Mouse (Mus musculus) midbrain, embryonic 14.5 days (tissue): ENCODE measurements at regions not wholly inside any gene's neighbourhood (a gene's known extent, or its start where the extent isn't known, plus 50 kb on each side); places are given as distances from the start of the nearest gene placed in this dataset.

Experiments
- ATAC-seq: fragments of 200-750 bp; cut with Nextera tagmentation; 2 replicates; pipeline ENCODE4 v1.8.0; 2017; ENCODE audit warnings: moderate number of reproducible peaks, moderate library complexity; ENCODE audit not compliant: low FRiP score, low TSS enrichment
- DNase-seq: peaks from one replicate; pipeline ENCODE4 v3.0.0-alpha.2; 2015
- H3K27ac ChIP-seq: fragments of 300-500 bp; sonication (generic); replicated peaks from 2 replicates; pipeline ENCODE4 v1.5.1; 2014; ENCODE audit warnings: mild to moderate bottlenecking, low read depth, low read length, moderate library complexity
- H3K27me3 ChIP-seq: fragments of 300-500 bp; sonication (generic); 2 replicates; pipeline ENCODE4 v1.6.1; 2014; ENCODE audit warnings: low read length, control low read depth, mixed read lengths; ENCODE audit not compliant: control insufficient read depth, insufficient read depth
- H3K36me3 ChIP-seq: fragments of 300-500 bp; sonication (generic); 2 replicates; pipeline ENCODE4 v1.6.1; 2014; ENCODE audit warnings: low read length, control low read depth; ENCODE audit not compliant: control insufficient read depth, insufficient read depth
- H3K4me1 ChIP-seq: fragments of 300-500 bp; sonication (generic); 2 replicates; pipeline ENCODE4 v1.6.1; 2014; ENCODE audit warnings: mild to moderate bottlenecking, antibody characterized with exemption, low read length, control low read depth; ENCODE audit not compliant: control insufficient read depth, insufficient read depth
- H3K4me2 ChIP-seq: fragments of 300-500 bp; sonication (generic); 2 replicates; pipeline ENCODE4 v1.6.1; 2014; ENCODE audit warnings: mild to moderate bottlenecking, low read length, moderate library complexity
- H3K4me3 ChIP-seq: fragments of 300-500 bp; sonication (generic); replicated peaks from 2 replicates; pipeline ENCODE4 v1.5.1; 2014; ENCODE audit warnings: low read depth, low read length
- H3K9ac ChIP-seq: fragments of 300-500 bp; sonication (generic); replicated peaks from 2 replicates; pipeline ENCODE4 v1.6.1; 2014; ENCODE audit warnings: mild to moderate bottlenecking, low read length, moderate library complexity
- H3K9me3 ChIP-seq: fragments of 300-500 bp; sonication (generic); 2 replicates; pipeline ENCODE4 v1.6.1; 2016; ENCODE audit warnings: low read length, control low read depth, mixed read lengths; ENCODE audit not compliant: control insufficient read depth
- WGBS: fragments of 180-500 bp; shearing (Covaris S2); extraction: QIAGEN DNeasy Blood & Tissue Kit; methylation state at CpG from one replicate; pipeline ENCODE4 v1.1.7; 2014; 5-methylcytosine and 5-hydroxymethylcytosine counted together

GRCm38 (mm10) chr13:28856472-28856871 lies 97.0 kb downstream of the Sox4 start:
- Histone ChIP-seq H3K9me3 (0 out of 2 replicates have a peak, but pooled peaks cover 6% of the 10 kb centered on the region), H3K27me3 (no peaks in the 10 kb centered on the region), H3K4me2 (no peak overlapping the region), H3K9ac (no peak overlapping the region), H3K36me3 (no peaks in the 10 kb centered on the region), H3K4me1 (0 out of 2 replicates have a peak, but pooled peaks cover 5% of the 10 kb centered on the region), H3K27ac (no peak overlapping the region), H3K4me3 (no peak overlapping the region)
- DNase-seq: no peak
- ATAC-seq: no peak
- 89% methylated on average over 4 of the region's 4 CpGs for WGBS

- H3K4me3 ChIP-seq: no peak overlapping the region
- no peaks in the 10 kb centered on the region for H3K4me1 ChIP-seq
- no peak overlapping the region for H3K9ac ChIP-seq
- H3K27ac ChIP-seq: no peak overlapping the region
- H3K27me3 ChIP-seq: no peaks in the 10 kb centered on the region
- H3K9me3 ChIP-seq: 0 out of 2 replicates have a peak, but pooled peaks cover 6% of the 10 kb centered on the region
- ATAC-seq: no peak
- no peaks in the 10 kb centered on the region for H3K36me3 ChIP-seq
- H3K4me2 ChIP-seq: no peak overlapping the region
- no peak for DNase-seq
- 85% methylated on average over 9 of the region's 9 CpGs for WGBS
Measured at GRCm38 (mm10) chr13:28854247-28854646, 99.3 kb downstream of the Sox4 start.

GRCm38 (mm10) chr13:28848305-28848704 lies 105.2 kb downstream of the Sox4 start:
- Histone ChIP-seq H3K9me3 (0 out of 2 replicates have a peak, but pooled peaks cover 6% of the 10 kb centered on the region), H3K27ac (no peak overlapping the region), H3K36me3 (no peaks in the 10 kb centered on the region), H3K4me1 (peaks cover 9% of the 10 kb centered on the region), H3K4me2 (no peak overlapping the region), H3K4me3 (no peak overlapping the region), H3K27me3 (no peaks in the 10 kb centered on the region), H3K9ac (no peak overlapping the region)
- no peak for ATAC-seq
- DNase-seq: no peak
- WGBS: 94% methylated on average over 5 of the region's 5 CpGs

GRCm38 (mm10) chr13:28847478-28847877 lies 106.0 kb downstream of the Sox4 start:
- Histone ChIP-seq H3K4me2 (no peak overlapping the region), H3K4me1 (peaks cover 9% of the 10 kb centered on the region), H3K4me3 (no peak overlapping the region), H3K27me3 (no peaks in the 10 kb centered on the region), H3K9ac (no peak overlapping the region), H3K27ac (no peak overlapping the region), H3K9me3 (0 out of 2 replicates have a peak, but pooled peaks cover under 1% of the 10 kb centered on the region), H3K36me3 (no peaks in the 10 kb centered on the region)
- no peak for DNase-seq
- WGBS: 52% methylated on average over 3 of the region's 3 CpGs
- ATAC-seq: no peak

- Histone ChIP-seq H3K27ac (no peak overlapping the region; the same call in 1 of the 2 replicates), H3K4me1 (peaks cover 9% of the 10 kb centered on the region), H3K9ac (no peak overlapping the region), H3K36me3 (no peaks in the 10 kb centered on the region), H3K27me3 (no peaks in the 10 kb centered on the region), H3K9me3 (no peaks in the 10 kb centered on the region), H3K4me3 (no peak overlapping the region), H3K4me2 (no peak overlapping the region)
- 63% methylated on average over 3 of the region's 3 CpGs for WGBS
- DNase-seq (no peak), ATAC-seq (no peak)
Measured at GRCm38 (mm10) chr13:28844495-28844894, 109.0 kb downstream of the Sox4 start.

GRCm38 (mm10) chr13:28842811-28843210 lies 110.7 kb downstream of the Sox4 start:
- 96% methylated on average over 3 of the region's 3 CpGs for WGBS
- peaks cover 12% of the 10 kb centered on the region for H3K4me1 ChIP-seq

GRCm38 (mm10) chr13:28840142-28840541 lies 113.4 kb downstream of the Sox4 start:
- Histone ChIP-seq H3K27ac (no peak overlapping the region), H3K4me2 (no peak overlapping the region), H3K4me3 (no peak overlapping the region), H3K9me3 (no peaks in the 10 kb centered on the region), H3K4me1 (peaks cover 5% of the 10 kb centered on the region; the same call in 1 of the 2 replicates), H3K36me3 (no peaks in the 10 kb centered on the region), H3K9ac (no peak overlapping the region), H3K27me3 (no peaks in the 10 kb centered on the region)
- ATAC-seq: no peak
- DNase-seq: no peak
- 75% methylated on average over 5 of the region's 5 CpGs for WGBS

More at GRCm38 (mm10) chr13:28842811-28843210, 110.7 kb downstream of the Sox4 start:
- Histone ChIP-seq H3K27ac (0 out of 2 replicates have a peak overlapping the region, but pooled peaks have one; percentile 5), H3K9me3 (no peaks in the 10 kb centered on the region), H3K36me3 (no peaks in the 10 kb centered on the region), H3K9ac (no peak overlapping the region), H3K27me3 (no peaks in the 10 kb centered on the region), H3K4me2 (no peak overlapping the region), H3K4me3 (no peak overlapping the region)
- ATAC-seq (no peak), DNase-seq (no peak)

- Histone ChIP-seq H3K27ac (no peak overlapping the region; the same call in 1 of the 2 replicates), H3K4me1 (peaks cover 5% of the 10 kb centered on the region; the same call in 1 of the 2 replicates), H3K27me3 (no peaks in the 10 kb centered on the region), H3K9ac (no peak overlapping the region), H3K4me3 (no peak overlapping the region), H3K36me3 (no peaks in the 10 kb centered on the region), H3K9me3 (no peaks in the 10 kb centered on the region), H3K4me2 (no peak overlapping the region)
- DNase-seq (no peak), ATAC-seq (no peak)
- 69% methylated on average over 6 of the region's 6 CpGs for WGBS
Measured at GRCm38 (mm10) chr13:28839084-28839483, 114.4 kb downstream of the Sox4 start.

- WGBS: 82% methylated on average over 3 of the region's 3 CpGs
- H3K27ac ChIP-seq: no peak overlapping the region
- no peak overlapping the region for H3K9ac ChIP-seq
Measured at GRCm38 (mm10) chr13:28838216-28838615, 115.3 kb downstream of the Sox4 start.

More at GRCm38 (mm10) chr13:28838216-28838615, 115.3 kb downstream of the Sox4 start:
- DNase-seq (no peak), ATAC-seq (no peak)
- no peak overlapping the region for H3K4me3 ChIP-seq
- no peaks in the 10 kb centered on the region for H3K27me3 ChIP-seq
- H3K4me2 ChIP-seq: no peak overlapping the region
- H3K36me3 ChIP-seq: no peaks in the 10 kb centered on the region
- H3K4me1 ChIP-seq: peaks cover 5% of the 10 kb centered on the region; the same call in 1 of the 2 replicates
- H3K9me3 ChIP-seq: no peaks in the 10 kb centered on the region
